Mouse (Mus musculus): ENCODE measurements around the gene Olfr598.
"Not testable (repeated sequence)": the region's sequence is repeated elsewhere in the genome, so short reads cannot be mapped to it uniquely, and the experiment has no call there.

Gene Olfr598

GRCm38 (mm10) chr7:103323268-103323667 is at the start of gene Olfr598:
Gene Olfr598 (plus strand): TSS chr7:103323568.
- no peak for DNase-seq (ENCODE audit: inconsistent age in 2 of 2, low spot score in 1 of 2)

- not testable (repeated sequence) for DNase-seq (ENCODE audit: inconsistent age in 2 of 2, low spot score in 1 of 2)
These were observed 18.0 kb upstream of the Olfr598 start, which contains the start of gene Olfr596 for GRCm38 (mm10) chr7:103305348-103305747. Gene Olfr596 (plus strand): TSS chr7:103305648.

GRCm38 (mm10) chr7:103316015-103316414 is 7.4 kb upstream of the Olfr598 start, which contains the start of gene Olfr597:
Gene Olfr597 (plus strand): TSS chr7:103316315.
- not testable (repeated sequence) for DNase-seq (ENCODE audit: inconsistent age in 2 of 2, low spot score in 1 of 2)

- DNase-seq (ENCODE audit: inconsistent age in 2 of 2, low spot score in 1 of 2), result no peak
These were observed 12.2 kb downstream of the Olfr598 start, which contains the start of gene Olfr599 for GRCm38 (mm10) chr7:103335617-103336016. Gene Olfr599 (plus strand): TSS chr7:103335917.

GRCm38 (mm10) chr7:103349569-103349968 is 26.2 kb downstream of the Olfr598 start, which contains the start of gene Olfr600:
Gene Olfr600 (minus strand): TSS chr7:103349669.
- DNase-seq (ENCODE audit: inconsistent age in 2 of 2, low spot score in 1 of 2), result no peak

GRCm38 (mm10) chr7:103362555-103362954 is 39.2 kb downstream of the Olfr598 start, which contains the start of gene Olfr601:
Gene Olfr601 (minus strand): TSS chr7:103362655.
- no peak for DNase-seq (ENCODE audit: inconsistent age in 2 of 2, low spot score in 1 of 2)
